Mouse (Mus musculus): ENCODE data around the gene F3. TPM values are rescaled to one million over a fixed set of nuclear protein-coding genes. Genes with fewer than 3 reads are reported as not detected.

The F3 gene
- polyA plus RNA-seq, 1 experiment from 2014 or later: 49.3 TPM

DNA sequence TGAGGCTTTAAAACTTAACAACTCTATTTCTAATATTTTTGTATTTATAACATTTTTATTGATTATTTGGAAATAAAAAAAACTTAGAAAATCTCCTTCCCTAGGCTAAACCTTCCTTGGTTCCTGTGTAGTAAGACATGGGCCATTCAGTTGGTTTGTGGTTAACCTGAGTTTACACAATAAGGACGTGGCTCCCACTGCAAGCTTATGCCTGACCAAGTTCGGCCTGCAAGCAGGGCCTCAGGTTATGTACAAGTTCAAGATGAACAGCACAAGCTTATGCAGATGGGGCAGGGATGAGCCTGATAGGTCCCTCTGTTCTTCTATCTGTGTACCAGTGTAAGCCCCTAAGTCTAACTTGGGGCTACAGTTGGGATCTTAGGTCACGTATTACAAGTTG, 33.6 kb upstream of the F3 start:
- Histone ChIP-seq H3K27me3 (no peaks in the 10 kb centered on the region), H3K4me1 (no peaks in the 10 kb centered on the region), H3K27ac (replicated peaks) (no peak overlapping the region), H3K36me3 (no peaks in the 10 kb centered on the region), H3K4me2 (replicated peaks) (no peak overlapping the region), H3K9me3 (replicated peaks) (no peaks in the 10 kb centered on the region), H3K9ac (no peak overlapping the region), H3K4me3 (replicated peaks) (no peak overlapping the region)
- WGBS: 79% methylated on average over 3 of the region's 3 CpGs
- no peak for ATAC-seq (ENCODE audit: insufficient number of reproducible peaks, low FRiP score, low TSS enrichment, low read depth)

DNA sequence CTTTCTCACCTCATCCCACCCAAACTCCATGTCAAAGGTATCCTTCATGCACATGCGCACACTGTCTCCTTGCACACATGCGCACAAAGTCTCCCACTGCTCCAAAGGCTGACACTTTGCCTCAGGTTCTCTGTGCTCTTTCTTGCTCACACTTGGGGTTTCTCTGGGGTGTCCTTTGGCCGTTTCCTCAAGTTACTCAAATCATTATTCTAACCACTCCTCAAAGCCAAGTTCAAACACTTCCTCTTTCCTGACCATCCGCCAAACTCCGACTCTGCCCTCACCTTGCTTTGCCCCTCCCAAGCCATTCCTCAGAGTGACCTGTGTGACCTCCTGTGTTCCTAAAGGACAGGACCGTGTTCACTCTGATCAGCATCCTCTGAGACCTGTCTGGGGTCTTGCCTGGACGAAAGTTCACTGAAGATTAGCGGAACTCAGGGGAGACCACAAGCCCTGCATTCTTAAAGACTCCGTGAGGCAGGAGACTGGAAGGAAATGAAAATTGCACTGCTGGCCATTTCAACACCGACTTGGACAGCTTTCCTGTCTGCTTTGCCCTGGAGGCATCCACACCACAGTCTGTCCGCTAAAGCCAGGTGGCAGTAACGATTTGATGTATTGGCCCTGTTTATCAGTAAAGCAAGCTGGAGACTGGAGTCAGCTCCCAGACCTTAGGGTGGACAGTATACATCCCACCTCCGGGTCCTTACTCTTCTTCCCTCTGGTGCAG, 30.2 kb upstream of the F3 start:
- ATAC-seq (ENCODE audit: insufficient number of reproducible peaks, low FRiP score, low TSS enrichment, low read depth): no peak
- Histone ChIP-seq H3K9ac (no peak overlapping the region), H3K4me1 (no peaks in the 10 kb centered on the region), H3K4me2 (replicated peaks) (no peak overlapping the region), H3K27me3 (no peaks in the 10 kb centered on the region), H3K36me3 (no peaks in the 10 kb centered on the region), H3K9me3 (replicated peaks) (no peaks in the 10 kb centered on the region), H3K4me3 (replicated peaks) (no peak overlapping the region), H3K27ac (replicated peaks) (no peak overlapping the region)
- 58% methylated on average over 13 of the region's 13 CpGs for WGBS

DNA sequence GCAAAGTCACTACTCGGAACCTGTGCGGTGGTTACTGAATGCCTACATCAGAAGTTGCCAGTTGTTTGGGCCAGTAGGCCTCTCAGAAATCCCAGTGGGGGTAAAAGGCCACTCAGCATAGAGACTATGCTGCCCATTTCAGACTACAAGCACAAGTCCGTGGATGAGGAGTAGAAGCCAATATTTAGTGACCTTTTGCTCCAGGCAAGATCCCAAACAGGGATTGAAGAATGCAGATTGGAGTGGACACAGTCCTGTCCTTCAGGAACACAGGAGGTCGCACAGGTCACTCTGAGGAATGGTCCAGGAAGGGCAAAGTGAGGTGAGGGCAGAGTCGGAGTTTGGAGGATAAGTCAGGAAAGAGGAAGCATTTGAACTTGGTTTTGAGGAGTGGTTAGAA, 29.6 kb upstream of the F3 start:
- Histone ChIP-seq H3K4me2 (replicated peaks) (no peak overlapping the region), H3K27ac (replicated peaks) (no peak overlapping the region), H3K9me3 (replicated peaks) (no peaks in the 10 kb centered on the region), H3K4me1 (no peaks in the 10 kb centered on the region), H3K27me3 (no peaks in the 10 kb centered on the region), H3K36me3 (no peaks in the 10 kb centered on the region), H3K4me3 (replicated peaks) (no peak overlapping the region), H3K9ac (no peak overlapping the region)
- ATAC-seq (ENCODE audit: insufficient number of reproducible peaks, low FRiP score, low TSS enrichment, low read depth): no peak
- 77% methylated on average over 5 of the region's 5 CpGs for WGBS

DNA sequence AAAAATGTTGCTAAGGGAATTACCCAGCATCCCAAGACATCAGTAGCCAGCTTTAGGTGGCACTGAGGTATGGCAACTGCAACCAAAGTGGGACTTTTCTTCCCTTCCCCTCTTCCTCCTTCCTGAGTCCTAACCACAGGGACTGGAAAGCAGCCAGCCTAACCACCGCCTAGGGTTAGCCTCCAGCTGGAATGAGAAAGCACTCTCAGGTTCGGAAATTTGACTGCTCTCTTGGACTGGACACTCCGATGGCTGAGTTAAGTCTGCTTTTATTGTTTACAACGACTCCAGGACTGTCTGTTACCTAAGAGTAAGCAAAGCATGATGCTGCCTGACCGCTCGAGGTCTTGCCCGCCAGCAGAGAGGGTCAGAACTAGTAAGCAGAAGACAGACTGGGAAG, 26.2 kb upstream of the F3 start:
- 78% methylated on average over 7 of the region's 7 CpGs for WGBS

DNA sequence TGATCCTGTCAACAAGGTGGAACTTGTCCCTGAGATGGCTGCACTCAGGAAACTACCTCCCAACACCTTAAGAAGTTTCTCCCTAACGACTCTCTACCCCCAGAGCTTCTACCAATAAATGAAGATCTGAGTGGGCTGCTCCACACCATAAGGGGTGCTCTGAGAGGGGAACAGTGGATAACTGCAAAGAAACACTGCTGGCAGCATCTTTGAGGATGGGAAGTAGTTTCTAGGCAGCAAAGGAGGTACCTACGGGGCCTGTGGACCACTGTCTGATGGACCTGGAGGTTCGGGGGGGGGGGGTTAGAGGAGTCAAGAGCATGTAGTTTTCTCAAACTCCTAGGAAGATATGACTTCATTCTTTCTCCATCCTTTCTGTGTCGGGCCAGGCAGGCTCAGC, 23.9 kb upstream of the F3 start:
- WGBS: 83% methylated on average over 4 of the region's 4 CpGs
- no peak for ATAC-seq (ENCODE audit: insufficient number of reproducible peaks, low FRiP score, low TSS enrichment, low read depth)
- no peaks in the 10 kb centered on the region for H3K9me3 ChIP-seq (replicated peaks)
- no peak overlapping the region for H3K27ac ChIP-seq (replicated peaks)
- no peaks in the 10 kb centered on the region for H3K27me3 ChIP-seq
- H3K4me1 ChIP-seq: peaks cover 11% of the 10 kb centered on the region
- H3K4me3 ChIP-seq (replicated peaks): no peak overlapping the region
- H3K9ac ChIP-seq: no peak overlapping the region
- H3K4me2 ChIP-seq (replicated peaks): no peak overlapping the region
- H3K36me3 ChIP-seq: no peaks in the 10 kb centered on the region

More for the DNA sequence above, 26.2 kb upstream of the F3 start:
- Histone ChIP-seq H3K4me2 (replicated peaks) (no peak overlapping the region), H3K27ac (replicated peaks) (no peak overlapping the region), H3K4me3 (replicated peaks) (no peak overlapping the region), H3K9me3 (replicated peaks) (no peaks in the 10 kb centered on the region), H3K9ac (no peak overlapping the region), H3K4me1 (peaks cover 11% of the 10 kb centered on the region), H3K27me3 (no peaks in the 10 kb centered on the region), H3K36me3 (no peaks in the 10 kb centered on the region)
- ATAC-seq (ENCODE audit: insufficient number of reproducible peaks, low FRiP score, low TSS enrichment, low read depth): 0 out of 2 replicates have a peak, but pooled peaks have one; percentile 43

DNA sequence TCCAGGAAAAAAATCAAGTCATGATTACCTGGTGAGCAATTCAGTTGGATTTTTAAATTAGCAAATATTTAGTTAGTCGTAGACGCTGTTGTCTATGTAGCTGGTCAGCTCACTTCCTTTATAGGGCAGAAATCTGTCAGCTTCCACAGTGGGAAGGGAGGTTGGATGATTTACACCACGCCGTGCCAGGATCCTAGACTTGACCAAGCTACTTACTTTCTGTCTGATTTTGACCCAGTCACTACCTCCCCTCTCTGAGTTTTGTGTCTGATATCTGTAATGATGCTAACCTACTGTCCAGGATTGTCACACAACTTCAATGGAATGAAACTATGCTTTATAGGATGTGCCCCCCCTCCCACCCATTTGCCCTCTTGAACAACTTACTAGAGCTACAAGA, 23.5 kb upstream of the F3 start:
- ATAC-seq (ENCODE audit: insufficient number of reproducible peaks, low FRiP score, low TSS enrichment, low read depth): no peak
- no peak overlapping the region for H3K27ac ChIP-seq (replicated peaks)
- H3K9ac ChIP-seq: no peak overlapping the region
- H3K9me3 ChIP-seq (replicated peaks): no peaks in the 10 kb centered on the region
- no peak overlapping the region for H3K4me2 ChIP-seq (replicated peaks)
- peaks cover 11% of the 10 kb centered on the region for H3K4me1 ChIP-seq
- no peaks in the 10 kb centered on the region for H3K27me3 ChIP-seq
- H3K4me3 ChIP-seq (replicated peaks): no peak overlapping the region
- H3K36me3 ChIP-seq: no peaks in the 10 kb centered on the region
- 95% methylated on average over 4 of the region's 4 CpGs for whole genome bisulfite sequencing

DNA sequence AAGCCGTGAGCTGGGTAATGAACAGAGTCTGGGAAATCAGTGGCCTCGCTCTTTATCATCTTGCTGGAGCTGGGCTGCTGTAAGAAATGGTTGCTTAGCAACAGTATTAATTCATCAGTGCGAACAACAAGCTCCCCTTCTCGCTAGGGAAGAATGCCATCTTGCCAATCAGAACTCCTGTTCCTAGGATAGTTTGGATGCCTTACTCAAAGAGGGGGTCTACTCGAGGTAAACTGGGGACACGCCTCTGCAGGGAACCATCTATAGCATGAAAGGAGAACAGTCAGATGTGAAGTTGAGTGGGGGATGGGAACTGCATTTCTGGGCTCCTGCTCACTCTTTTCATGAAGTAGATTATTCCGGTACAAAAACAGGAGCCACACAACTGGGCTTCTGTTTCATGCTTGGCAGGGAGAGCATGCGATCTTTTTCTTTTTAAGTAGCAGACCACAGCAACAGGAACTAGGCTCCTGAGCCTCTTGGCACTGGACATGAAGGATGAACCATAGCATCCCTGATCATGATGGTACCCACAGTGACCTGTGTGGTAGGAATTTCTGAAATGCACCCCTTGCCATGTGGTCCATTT, 22.9 kb upstream of the F3 start:
- H3K9ac ChIP-seq: no peak overlapping the region
- no peaks in the 10 kb centered on the region for H3K36me3 ChIP-seq
- H3K4me3 ChIP-seq (replicated peaks): no peak overlapping the region
- no peaks in the 10 kb centered on the region for H3K27me3 ChIP-seq
- WGBS: 31% methylated on average over 8 of the region's 8 CpGs
- H3K4me2 ChIP-seq (replicated peaks): 0 out of 2 replicates have a peak overlapping the region, but pooled peaks have one; percentile 4
- ATAC-seq (ENCODE audit: insufficient number of reproducible peaks, low FRiP score, low TSS enrichment, low read depth): no peak; the same call in 1 of the 2 replicates
- peaks cover 11% of the 10 kb centered on the region for H3K4me1 ChIP-seq
- no peaks in the 10 kb centered on the region for H3K9me3 ChIP-seq (replicated peaks)
- H3K27ac ChIP-seq (replicated peaks): no peak overlapping the region

DNA sequence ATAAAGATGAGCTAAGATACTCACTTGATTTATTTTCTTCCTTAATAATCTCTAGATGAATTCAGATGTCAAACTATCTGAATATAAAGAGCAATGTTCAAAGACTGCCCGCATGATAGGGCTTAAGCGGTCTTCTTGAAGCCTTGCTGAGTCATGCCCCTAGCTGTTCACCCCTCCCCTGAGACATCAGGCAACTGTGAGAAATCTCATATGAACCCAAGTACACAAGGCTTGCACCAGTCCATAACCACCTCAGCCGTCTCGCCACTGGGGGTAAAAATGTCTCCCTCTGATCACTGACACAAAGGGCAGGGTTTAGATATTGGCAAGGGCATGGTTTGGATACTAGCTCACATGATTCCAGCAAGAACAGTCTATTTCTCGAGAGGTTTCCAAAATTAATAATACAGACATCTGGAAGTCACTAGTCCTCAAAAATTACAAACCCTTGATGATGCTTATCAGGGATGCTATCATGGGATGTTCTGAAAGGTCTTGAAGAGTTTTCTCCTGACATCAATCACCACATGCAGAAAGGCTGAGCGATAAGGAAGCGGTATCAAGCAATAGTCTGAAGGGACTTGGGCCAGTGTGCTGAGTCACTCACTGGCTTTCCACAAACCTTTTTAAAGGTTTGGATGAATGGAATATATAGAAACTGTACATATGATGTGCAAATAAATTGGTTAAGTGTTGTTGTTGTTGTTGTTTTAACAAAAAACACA, 20.0 kb upstream of the F3 start:
- no peaks in the 10 kb centered on the region for H3K9me3 ChIP-seq (replicated peaks)
- WGBS: 82% methylated on average over 7 of the region's 7 CpGs
- no peak for ATAC-seq (ENCODE audit: insufficient number of reproducible peaks, low FRiP score, low TSS enrichment, low read depth)

DNA sequence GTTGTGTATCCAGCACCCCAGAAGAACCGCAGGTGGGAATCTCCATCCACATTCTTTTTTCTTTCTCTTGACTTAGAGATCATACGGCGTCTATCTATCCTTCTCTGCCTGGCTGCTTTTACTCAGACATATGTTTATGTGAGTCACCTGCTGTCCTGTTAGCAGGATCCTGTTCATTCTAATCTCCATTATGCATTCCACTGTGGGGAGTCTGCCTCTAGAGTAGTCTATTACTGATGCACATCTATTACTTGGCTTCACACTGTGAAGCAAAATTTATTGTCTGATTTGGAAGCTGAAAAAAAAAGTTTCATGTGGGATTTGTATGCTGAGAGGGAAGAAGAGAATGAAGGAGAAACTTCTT, 19.5 kb upstream of the F3 start:
- H3K9me3 ChIP-seq (replicated peaks): no peaks in the 10 kb centered on the region
- no peaks in the 10 kb centered on the region for H3K36me3 ChIP-seq
- no peak overlapping the region for H3K4me3 ChIP-seq (replicated peaks)
- WGBS: 87% methylated on average over 3 of the region's 3 CpGs
- H3K27me3 ChIP-seq: no peaks in the 10 kb centered on the region
- no peak for ATAC-seq (ENCODE audit: insufficient number of reproducible peaks, low FRiP score, low TSS enrichment, low read depth)
- H3K27ac ChIP-seq (replicated peaks): no peak overlapping the region
- H3K4me2 ChIP-seq (replicated peaks): no peak overlapping the region
- peaks cover 11% of the 10 kb centered on the region for H3K4me1 ChIP-seq
- no peak overlapping the region for H3K9ac ChIP-seq

More for the DNA sequence above, 20.0 kb upstream of the F3 start:
- Histone ChIP-seq H3K4me3 (replicated peaks) (no peak overlapping the region), H3K4me1 (peaks cover 11% of the 10 kb centered on the region), H3K4me2 (replicated peaks) (no peak overlapping the region), H3K27me3 (no peaks in the 10 kb centered on the region), H3K27ac (replicated peaks) (no peak overlapping the region), H3K9ac (no peak overlapping the region), H3K36me3 (no peaks in the 10 kb centered on the region)

DNA sequence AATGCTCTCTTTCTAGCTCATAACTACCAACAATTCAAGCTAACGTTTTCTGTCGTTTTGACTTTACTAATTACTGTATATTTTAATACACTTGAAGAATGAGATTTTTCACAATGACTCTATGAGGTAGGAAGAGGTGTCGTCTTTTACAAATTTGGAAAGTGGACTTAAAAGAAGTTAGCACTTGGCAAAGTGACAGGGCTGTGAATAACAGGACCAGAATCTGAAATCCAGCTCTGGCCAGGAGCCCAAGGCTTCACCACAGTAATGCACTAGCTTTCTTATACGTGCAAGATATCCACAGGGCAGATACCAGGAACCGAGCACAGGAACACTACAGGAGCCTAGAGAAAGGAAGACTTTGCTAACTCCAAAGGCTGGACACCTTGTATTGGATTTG, 17.2 kb upstream of the F3 start:
- Histone ChIP-seq H3K9ac (no peak overlapping the region), H3K4me2 (replicated peaks) (no peak overlapping the region), H3K27me3 (no peaks in the 10 kb centered on the region), H3K36me3 (no peaks in the 10 kb centered on the region), H3K4me3 (replicated peaks) (no peak overlapping the region), H3K9me3 (replicated peaks) (no peaks in the 10 kb centered on the region), H3K4me1 (0 out of 2 replicates have a peak, but pooled peaks cover 1% of the 10 kb centered on the region), H3K27ac (replicated peaks) (no peak overlapping the region)
- no peak for ATAC-seq (ENCODE audit: insufficient number of reproducible peaks, low FRiP score, low TSS enrichment, low read depth)
- 43% methylated on average over 5 of the region's 5 CpGs for WGBS

DNA sequence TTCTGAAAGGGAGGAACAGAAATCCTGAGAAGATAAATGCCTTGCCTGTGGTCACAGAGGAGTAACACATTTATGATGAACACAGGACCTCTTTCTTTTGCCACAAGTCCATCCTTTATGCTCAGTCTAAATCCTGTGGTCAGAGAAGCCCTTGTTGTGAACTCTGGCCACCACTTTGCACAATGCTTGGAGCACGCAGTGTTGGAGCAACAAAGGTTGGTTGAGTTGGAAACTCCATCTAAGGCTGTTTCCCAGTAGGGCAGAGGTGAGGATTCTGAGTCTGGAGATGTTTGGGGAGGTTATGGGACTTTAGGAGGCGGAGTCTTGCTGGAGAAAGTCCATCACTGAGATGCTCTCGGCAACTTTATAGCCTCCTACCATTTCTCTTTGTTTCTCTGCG, 16.2 kb upstream of the F3 start:
- no peak overlapping the region for H3K9ac ChIP-seq
- H3K27me3 ChIP-seq: no peaks in the 10 kb centered on the region
- H3K4me2 ChIP-seq (replicated peaks): no peak overlapping the region
- no peaks in the 10 kb centered on the region for H3K36me3 ChIP-seq
- no peak overlapping the region for H3K4me3 ChIP-seq (replicated peaks)
- no peak for ATAC-seq (ENCODE audit: insufficient number of reproducible peaks, low FRiP score, low TSS enrichment, low read depth)
- H3K27ac ChIP-seq (replicated peaks): no peak overlapping the region
- WGBS: 79% methylated on average over 4 of the region's 4 CpGs
- H3K4me1 ChIP-seq: peaks cover under 1% of the 10 kb centered on the region; the same call in 1 of the 2 replicates
- no peaks in the 10 kb centered on the region for H3K9me3 ChIP-seq (replicated peaks)

Measured in embryonic facial prominence, embryonic 15.5 days (tissue).